Mouse (Mus musculus): ENCODE measurements around the gene Fam19a1. TPM values are rescaled to one million over a fixed set of nuclear protein-coding genes. Genes with fewer than 3 reads are reported as not detected.
A peak's percentile ranks its signal among the peaks of the same experiment; 100 is the strongest.

Gene Fam19a1
- polyA plus RNA-seq, 1 experiment from 2014 or later, result 1.1 TPM

DNA sequence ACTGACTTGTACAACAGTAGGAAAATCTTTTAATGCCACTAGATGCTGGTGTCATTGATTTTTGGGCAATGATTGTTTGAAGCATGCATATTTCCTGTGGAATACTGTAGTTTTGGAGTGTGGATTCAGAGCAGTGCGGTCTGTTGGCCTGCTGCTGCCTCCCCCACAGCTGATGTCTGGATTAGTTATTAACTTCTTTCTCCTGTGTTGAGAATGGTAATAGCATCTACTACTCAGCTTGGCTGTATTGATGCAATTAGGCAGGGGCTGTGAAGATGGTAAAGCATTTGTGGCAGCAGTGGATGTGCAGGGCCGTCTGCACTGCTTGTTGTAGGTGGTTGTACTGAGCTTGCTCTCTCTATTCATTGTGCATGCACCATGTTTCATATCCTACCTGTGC lies 326.5 kb downstream of the Fam19a1 start:
- 74% methylated on average over 2 of the region's 2 CpGs for WGBS
- Histone ChIP-seq H3K4me1 (replicated peaks; ENCODE audit: control insufficient read depth, insufficient read depth) (no peaks in the 10 kb centered on the region), H3K27me3 (ENCODE audit: control insufficient read depth, insufficient read depth, low read length) (no peaks in the 10 kb centered on the region)

DNA sequence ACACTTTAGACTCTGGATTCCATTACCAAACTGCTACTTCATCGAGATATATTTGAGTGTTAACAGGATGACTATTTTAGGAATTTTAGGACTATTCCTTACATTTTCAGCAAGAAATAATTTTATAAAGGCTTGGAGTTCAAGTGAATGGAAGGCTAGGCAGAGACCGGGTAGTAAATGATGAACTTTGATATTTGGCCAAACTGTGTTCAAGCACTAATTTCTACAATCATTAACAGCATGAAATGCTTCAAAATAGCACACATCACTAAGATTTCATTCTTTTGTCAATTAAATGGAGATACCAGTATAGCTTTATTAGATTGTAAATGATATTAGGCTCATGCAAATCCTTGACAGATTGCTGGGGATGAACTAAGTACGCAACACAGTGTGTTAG lies 329.0 kb downstream of the Fam19a1 start:
- TF ChIP-seq CTCF (IDR thresholded peaks at IDR 0.05; ENCODE audit: low read depth), result no peak
- TF ChIP-seq EP300 (optimal IDR thresholded peaks at IDR 0.05), result no peak
- H3K9ac ChIP-seq (ENCODE audit: low read length), result no peak overlapping the region
- H3K9me3 ChIP-seq (ENCODE audit: control insufficient read depth, low read length), result no peaks in the 10 kb centered on the region
- H3K27me3 ChIP-seq (ENCODE audit: control insufficient read depth, insufficient read depth, low read length), result no peaks in the 10 kb centered on the region
- H3K36me3 ChIP-seq (ENCODE audit: control insufficient read depth, insufficient read depth, low read length), result no peaks in the 10 kb centered on the region
- no peaks in the 10 kb centered on the region for H3K4me1 ChIP-seq (replicated peaks; ENCODE audit: control insufficient read depth, insufficient read depth)
- H3K4me2 ChIP-seq (replicated peaks; ENCODE audit: low read depth), result no peak overlapping the region
- DNase-seq (ENCODE audit: low spot score) (no peak), ATAC-seq (ENCODE audit: low FRiP score, low TSS enrichment) (no peak)
- no peak overlapping the region for H3K4me3 ChIP-seq (ENCODE audit: low read depth, low read length)
- H3K27ac ChIP-seq (replicated peaks), result no peak overlapping the region
- 90% methylated on average over 3 of the region's 3 CpGs for WGBS

More for the DNA sequence above, 326.5 kb downstream of the Fam19a1 start:
- no peak overlapping the region for H3K9ac ChIP-seq (ENCODE audit: low read length)
- no peak for TF ChIP-seq CTCF (IDR thresholded peaks at IDR 0.05; ENCODE audit: low read depth)
- TF ChIP-seq EP300 (optimal IDR thresholded peaks at IDR 0.05), result no peak
- no peak for DNase-seq (ENCODE audit: low spot score)
- no peaks in the 10 kb centered on the region for H3K9me3 ChIP-seq (ENCODE audit: control insufficient read depth, low read length)
- no peak for ATAC-seq (ENCODE audit: low FRiP score, low TSS enrichment)
- no peak overlapping the region for H3K27ac ChIP-seq (replicated peaks)
- H3K4me3 ChIP-seq (ENCODE audit: low read depth, low read length), result no peak overlapping the region
- no peaks in the 10 kb centered on the region for H3K36me3 ChIP-seq (ENCODE audit: control insufficient read depth, insufficient read depth, low read length)
- no peak overlapping the region for H3K4me2 ChIP-seq (replicated peaks; ENCODE audit: low read depth)

DNA sequence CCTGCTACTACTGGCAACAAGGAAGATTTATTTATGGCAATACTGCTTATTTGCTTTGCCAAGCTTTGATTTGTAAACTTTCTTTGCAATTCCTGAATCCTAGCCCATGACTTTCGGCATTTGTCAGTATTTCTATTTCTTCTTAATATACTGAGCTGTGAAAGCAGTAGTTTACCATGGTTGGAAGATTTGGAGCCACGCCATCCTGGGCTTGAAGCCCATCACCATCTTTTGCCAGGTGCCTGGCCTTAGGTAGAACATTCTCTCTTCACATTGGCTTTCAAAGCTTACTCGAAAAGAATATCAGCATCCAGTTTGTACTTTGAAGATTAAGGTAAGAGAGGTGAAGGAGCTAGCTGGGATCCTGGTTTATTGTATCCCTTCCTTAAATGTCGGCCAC lies 334.5 kb downstream of the Fam19a1 start:
- no peak overlapping the region for H3K9ac ChIP-seq (ENCODE audit: low read length)
- no peak overlapping the region for H3K4me3 ChIP-seq (ENCODE audit: low read depth, low read length)
- no peaks in the 10 kb centered on the region for H3K27me3 ChIP-seq (ENCODE audit: control insufficient read depth, insufficient read depth, low read length)
- DNase-seq (ENCODE audit: low spot score) (no peak), ATAC-seq (ENCODE audit: low FRiP score, low TSS enrichment) (no peak)
- H3K36me3 ChIP-seq (ENCODE audit: control insufficient read depth, insufficient read depth, low read length), result no peaks in the 10 kb centered on the region
- no peaks in the 10 kb centered on the region for H3K4me1 ChIP-seq (replicated peaks; ENCODE audit: control insufficient read depth, insufficient read depth)
- H3K27ac ChIP-seq (replicated peaks), result no peak overlapping the region
- 75% methylated on average over 4 of the region's 4 CpGs for WGBS
- no peak overlapping the region for H3K4me2 ChIP-seq (replicated peaks; ENCODE audit: low read depth)
- TF ChIP-seq CTCF (IDR thresholded peaks at IDR 0.05; ENCODE audit: low read depth) (no peak), EP300 (optimal IDR thresholded peaks at IDR 0.05) (no peak)
- H3K9me3 ChIP-seq (ENCODE audit: control insufficient read depth, low read length), result no peaks in the 10 kb centered on the region

DNA sequence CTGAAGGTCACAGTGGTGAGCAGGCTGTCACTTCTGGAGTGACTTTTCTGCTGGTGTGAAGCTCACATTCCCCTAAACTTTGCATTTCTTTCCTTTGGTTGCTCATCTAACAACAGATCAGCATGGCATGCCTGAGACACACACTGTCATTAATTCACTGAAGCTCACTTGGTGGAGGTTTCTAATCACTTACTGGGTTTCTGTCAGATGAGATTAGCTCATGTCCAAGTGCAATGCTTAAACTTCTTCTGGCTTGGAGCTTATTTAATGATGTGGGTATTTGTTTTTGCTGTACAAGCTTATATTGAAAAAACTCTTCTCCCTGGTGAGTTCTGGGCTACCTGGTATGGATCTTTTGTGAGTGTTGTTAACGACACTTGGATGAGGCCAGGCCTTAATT lies 343.3 kb downstream of the Fam19a1 start:
- Histone ChIP-seq H3K9ac (ENCODE audit: low read length) (no peak overlapping the region), H3K4me2 (replicated peaks; ENCODE audit: low read depth) (no peak overlapping the region), H3K36me3 (ENCODE audit: control insufficient read depth, insufficient read depth, low read length) (no peaks in the 10 kb centered on the region), H3K27ac (replicated peaks) (no peak overlapping the region), H3K4me3 (ENCODE audit: low read depth, low read length) (no peak overlapping the region), H3K4me1 (replicated peaks; ENCODE audit: control insufficient read depth, insufficient read depth) (no peaks in the 10 kb centered on the region), H3K9me3 (ENCODE audit: control insufficient read depth, low read length) (no peaks in the 10 kb centered on the region), H3K27me3 (ENCODE audit: control insufficient read depth, insufficient read depth, low read length) (no peaks in the 10 kb centered on the region)
- WGBS, result 62% methylated on average over 1 of the region's 1 CpGs
- TF ChIP-seq CTCF (IDR thresholded peaks at IDR 0.05; ENCODE audit: low read depth) (no peak), EP300 (optimal IDR thresholded peaks at IDR 0.05) (no peak)
- DNase-seq (ENCODE audit: low spot score) (no peak), ATAC-seq (ENCODE audit: low FRiP score, low TSS enrichment) (no peak)

DNA sequence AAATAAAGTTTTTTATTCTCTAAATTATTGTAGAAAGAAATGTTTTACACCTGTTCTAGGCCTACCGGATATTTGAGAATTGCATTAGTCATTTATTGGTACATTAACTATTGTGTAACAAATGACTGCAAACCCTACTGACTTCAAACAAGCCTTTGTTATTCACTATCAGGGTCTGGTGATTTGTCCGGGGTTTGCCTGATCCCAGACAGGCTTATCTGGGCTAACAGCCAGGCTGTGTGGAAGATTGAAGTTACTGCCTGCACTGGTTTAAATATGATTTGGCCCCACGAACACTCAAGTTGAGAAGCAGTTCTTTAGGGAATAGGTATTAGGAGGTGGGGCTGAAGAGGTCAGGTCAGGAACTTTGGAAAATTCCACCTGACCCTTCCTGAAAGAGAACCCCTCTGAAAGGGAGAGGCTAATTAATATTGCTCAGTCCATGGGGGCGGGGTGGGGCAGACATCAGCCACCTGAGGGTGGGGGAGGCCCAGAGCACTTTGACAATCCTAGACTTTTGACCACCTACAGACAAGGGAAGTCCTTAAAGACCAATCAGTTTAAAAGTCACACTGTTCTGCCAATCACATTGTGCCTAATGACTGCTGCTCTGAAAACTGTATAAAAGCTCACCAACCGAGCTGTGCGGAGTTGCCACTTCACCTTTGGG lies 344.8 kb downstream of the Fam19a1 start:
- Histone ChIP-seq H3K4me1 (replicated peaks; ENCODE audit: control insufficient read depth, insufficient read depth) (no peaks in the 10 kb centered on the region), H3K27ac (replicated peaks) (0 out of 2 replicates have a peak overlapping the region, but pooled peaks have one; percentile 30), H3K27me3 (ENCODE audit: control insufficient read depth, insufficient read depth, low read length) (no peaks in the 10 kb centered on the region), H3K9me3 (ENCODE audit: control insufficient read depth, low read length) (no peaks in the 10 kb centered on the region), H3K4me2 (replicated peaks; ENCODE audit: low read depth) (no peak overlapping the region), H3K36me3 (ENCODE audit: control insufficient read depth, insufficient read depth, low read length) (no peaks in the 10 kb centered on the region), H3K4me3 (ENCODE audit: low read depth, low read length) (no peak overlapping the region), H3K9ac (ENCODE audit: low read length) (no peak overlapping the region)
- 36% methylated on average over 6 of the region's 6 CpGs for WGBS
- ATAC-seq (ENCODE audit: low FRiP score, low TSS enrichment) (peak; percentile 95), DNase-seq (ENCODE audit: low spot score) (peak; percentile 61)
- TF ChIP-seq CTCF (IDR thresholded peaks at IDR 0.05; ENCODE audit: low read depth), result no peak
- no peak for TF ChIP-seq EP300 (optimal IDR thresholded peaks at IDR 0.05)

DNA sequence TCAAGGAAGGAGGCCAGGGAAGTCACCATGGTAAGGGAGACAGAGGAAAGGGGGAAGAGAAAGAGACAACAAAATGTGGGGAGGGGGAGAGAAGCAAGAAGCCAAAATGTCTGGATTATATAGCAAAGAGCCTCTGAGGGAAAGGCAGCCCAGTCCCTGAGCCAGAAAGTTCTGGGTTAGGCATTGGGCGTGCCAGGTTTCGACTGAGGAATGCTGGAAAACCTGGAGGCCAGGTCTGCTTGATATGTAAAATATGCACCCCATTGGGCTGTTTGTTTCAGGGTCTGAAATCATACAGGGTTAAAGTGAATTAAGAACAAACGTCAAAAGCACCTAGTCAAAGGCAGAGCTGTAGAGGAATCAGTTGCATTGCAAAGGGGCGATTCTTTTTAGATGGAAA lies 346.1 kb downstream of the Fam19a1 start:
- Histone ChIP-seq H3K9me3 (ENCODE audit: control insufficient read depth, low read length) (no peaks in the 10 kb centered on the region), H3K4me1 (replicated peaks; ENCODE audit: control insufficient read depth, insufficient read depth) (no peaks in the 10 kb centered on the region), H3K9ac (ENCODE audit: low read length) (no peak overlapping the region), H3K36me3 (ENCODE audit: control insufficient read depth, insufficient read depth, low read length) (no peaks in the 10 kb centered on the region), H3K27ac (replicated peaks) (no peak overlapping the region), H3K4me3 (ENCODE audit: low read depth, low read length) (no peak overlapping the region), H3K27me3 (ENCODE audit: control insufficient read depth, insufficient read depth, low read length) (no peaks in the 10 kb centered on the region), H3K4me2 (replicated peaks; ENCODE audit: low read depth) (no peak overlapping the region)
- WGBS, result 58% methylated on average over 4 of the region's 4 CpGs
- DNase-seq (ENCODE audit: low spot score) (peak; percentile 52), ATAC-seq (ENCODE audit: low FRiP score, low TSS enrichment) (0 out of 2 replicates have a peak, but pooled peaks have one; percentile 53)
- TF ChIP-seq EP300 (optimal IDR thresholded peaks at IDR 0.05) (no peak), CTCF (IDR thresholded peaks at IDR 0.05; ENCODE audit: low read depth) (no peak)
